Mouse (Mus musculus) thymus, adult 2 months (tissue): ENCODE measurements around the gene Gsg1l.

ENCODE experiments used
- CTCF ChIP-seq: fragments of 200-500 bp; IDR thresholded peaks from 2 replicates; pipeline ENCODE4 v1.5.1; 2012; ENCODE audit warnings: mild to moderate bottlenecking, control low read depth, low read length, moderate library complexity, borderline replicate concordance; ENCODE audit not compliant: control insufficient read depth, poor library complexity, insufficient read depth; ENCODE audit errors: extremely low read depth
- POLR2A ChIP-seq: fragments of 200-500 bp; IDR thresholded peaks from 2 replicates; pipeline ENCODE4 v1.6.1; 2012; ENCODE audit warnings: mild to moderate bottlenecking, low read length, control low read depth, moderate library complexity; ENCODE audit not compliant: control insufficient read depth, poor library complexity, insufficient read depth; ENCODE audit errors: extremely low read depth

DNA sequence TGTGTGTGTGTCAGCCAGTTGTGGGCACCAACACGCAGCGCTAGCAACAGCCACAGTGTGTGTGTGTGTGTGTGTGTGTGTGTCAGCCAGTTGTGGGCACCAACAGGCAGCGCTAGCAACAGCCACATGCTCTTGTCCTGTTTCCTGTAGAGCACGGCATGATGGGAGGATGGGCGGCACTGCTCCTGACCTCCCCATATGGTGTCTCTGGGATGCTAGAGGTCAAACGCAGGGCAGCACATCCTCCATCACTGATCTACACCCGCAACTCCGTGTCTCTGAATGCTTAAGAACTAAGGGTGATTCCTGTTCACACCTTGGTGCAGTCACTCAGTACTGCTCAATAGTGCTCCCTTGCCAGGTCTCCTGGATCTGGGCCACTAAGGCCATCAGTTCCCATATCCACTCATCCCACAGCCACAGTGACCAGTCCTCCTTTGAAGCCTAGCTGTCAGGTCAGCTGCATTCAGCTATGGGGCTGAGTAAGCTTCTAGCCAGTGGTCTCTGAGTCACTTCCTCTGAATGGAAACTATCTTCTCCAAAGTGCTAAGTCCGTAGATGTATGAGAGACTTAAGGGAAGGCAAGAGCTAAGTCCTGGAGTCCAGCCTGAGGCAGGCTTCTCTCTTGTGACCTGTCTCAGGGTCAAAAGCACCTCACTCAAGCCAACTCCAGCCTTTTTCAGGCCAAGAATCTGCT is 15.2 kb upstream of the Gsg1l start:
- TF ChIP-seq CTCF (no peak), POLR2A (no peak)
